Comparison of ENCODE assay signal across 23 mouse cellular contexts in genomic region chr3:92894063-92894462, GRCm38 (mm10). TPM values are rescaled to one million over a fixed set of nuclear protein-coding genes. Genes with fewer than 3 reads are reported as not detected.
DNase-seq lines count a peak whose midpoint lies in the region; ATAC-seq and TF ChIP-seq lines count a peak whose summit lies in the region.
"Had no signal": no experiment of that assay in that cellular context is flagged by ENCODE, and none has a peak within 500 bp of the region (broad histone marks: within the 10 kb centered on the region; RNA-seq: fewer than 3 reads in every experiment).

No protein-coding gene starts in this region.

- intact Hi-C loops in left cerebral cortex, postnatal 25 days (cut with DNase I): no loop called here

- DNase-seq in embryonic facial prominence, embryonic 10.5 days (ENCODE audit: low spot score): no peak
- peak; percentile 66 for DNase-seq in urinary bladder, postnatal 14 days (ENCODE audit: low spot score)
- no peak for DNase-seq in urinary bladder, postnatal 4 days (ENCODE audit: low spot score in 2 of 2)
- peak; percentile 9 for DNase-seq in lung, adult 2 months
- no peak for DNase-seq in left cerebral cortex, postnatal 25 days (ENCODE audit: low spot score in 2 of 2)
- DNase-seq in heart, adult 9 months (ENCODE audit: low spot score in 2 of 2): no peak
- DNase-seq in liver, postnatal 0 days: no peak
- DNase-seq: B cell, adult 2 months; gastrocnemius, postnatal 10 days; thymus, postnatal 25 days had no signal

- H3K27me3 ChIP-seq in embryonic facial prominence, embryonic 13.5 days: no peaks in the 10 kb centered on the region
- no peaks in the 10 kb centered on the region for H3K27me3 ChIP-seq in embryonic facial prominence, embryonic 10.5 days (replicated peaks; ENCODE audit: low read depth, poor library complexity, severe bottlenecking)
- no peaks in the 10 kb centered on the region for H3K27me3 ChIP-seq in liver, postnatal 0 days (ENCODE audit: insufficient read depth, low read length)
- H3K27me3 ChIP-seq: forebrain, embryonic 15.5 days; liver, embryonic 15.5 days; midbrain, embryonic 13.5 days had no signal

- TF ChIP-seq EP300 in liver, postnatal 0 days (IDR thresholded peaks at IDR 0.05; ENCODE audit: low read depth): no peak

- WGBS in embryonic facial prominence, embryonic 13.5 days: 58% methylated on average over 3 of the region's 3 CpGs
- WGBS in embryonic facial prominence, embryonic 10.5 days: 79% methylated on average over 3 of the region's 3 CpGs
- WGBS in lung, adult 2 months: 43% methylated on average over 3 of the region's 3 CpGs
- WGBS in liver, postnatal 0 days (ENCODE audit: insufficient replicate concordance): 57% methylated on average over 3 of the region's 3 CpGs

- no peak for TF ChIP-seq POLR2A in lung, adult 2 months (IDR thresholded peaks at IDR 0.05; ENCODE audit: borderline replicate concordance, extremely low read depth, low read depth, low read length)

- ATAC-seq in embryonic facial prominence, embryonic 13.5 days (ENCODE audit: insufficient number of reproducible peaks, insufficient read depth, low FRiP score, low TSS enrichment, low read depth): peak; percentile 62; the same call in 1 of the 2 replicates
- no peak for ATAC-seq in liver, postnatal 0 days
- ATAC-seq: forebrain, embryonic 15.5 days; midbrain, embryonic 13.5 days had no signal

- H3K36me3 ChIP-seq in embryonic facial prominence, embryonic 13.5 days: no peaks in the 10 kb centered on the region
- H3K36me3 ChIP-seq in embryonic facial prominence, embryonic 10.5 days (replicated peaks): no peaks in the 10 kb centered on the region
- no peaks in the 10 kb centered on the region for H3K36me3 ChIP-seq in liver, postnatal 0 days (replicated peaks; ENCODE audit: insufficient read depth, low read length)
- H3K36me3 ChIP-seq: forebrain, embryonic 15.5 days; heart, embryonic 10.5 days; liver, embryonic 15.5 days; midbrain, embryonic 13.5 days had no signal

- H3K27ac ChIP-seq in embryonic facial prominence, embryonic 13.5 days: no peak overlapping the region
- no peak overlapping the region for H3K27ac ChIP-seq in embryonic facial prominence, embryonic 10.5 days (replicated peaks)
- H3K27ac ChIP-seq in liver, postnatal 0 days (ENCODE audit: low read depth): no peak overlapping the region
- H3K27ac ChIP-seq: forebrain, embryonic 15.5 days; heart, embryonic 10.5 days; liver, embryonic 15.5 days; midbrain, embryonic 13.5 days had no signal

- H3K4me1 ChIP-seq in embryonic facial prominence, embryonic 13.5 days: no peaks in the 10 kb centered on the region
- no peaks in the 10 kb centered on the region for H3K4me1 ChIP-seq in embryonic facial prominence, embryonic 10.5 days
- H3K4me1 ChIP-seq in lung, adult 2 months (ENCODE audit: control insufficient read depth, insufficient read depth, low read length): no peaks in the 10 kb centered on the region
- H3K4me1 ChIP-seq in liver, postnatal 0 days (ENCODE audit: insufficient read depth): no peaks in the 10 kb centered on the region
- H3K4me1 ChIP-seq: forebrain, embryonic 15.5 days; heart, embryonic 10.5 days; liver, embryonic 15.5 days; midbrain, embryonic 13.5 days had no signal

- no peak overlapping the region for H3K4me2 ChIP-seq in embryonic facial prominence, embryonic 13.5 days
- no peak overlapping the region for H3K4me2 ChIP-seq in liver, postnatal 0 days (ENCODE audit: low read depth, low read length)
- H3K4me2 ChIP-seq: forebrain, embryonic 15.5 days; liver, embryonic 15.5 days; midbrain, embryonic 13.5 days had no signal

- no peak for TF ChIP-seq CTCF in lung, adult 2 months (IDR thresholded peaks at IDR 0.05; ENCODE audit: insufficient read depth, low read length)
- no peak for TF ChIP-seq CTCF in liver, postnatal 0 days (IDR thresholded peaks at IDR 0.05; ENCODE audit: low read depth)

- no peaks in the 10 kb centered on the region for H3K9me3 ChIP-seq in embryonic facial prominence, embryonic 13.5 days
- H3K9me3 ChIP-seq in embryonic facial prominence, embryonic 10.5 days: no peaks in the 10 kb centered on the region
- H3K9me3 ChIP-seq in liver, postnatal 0 days (ENCODE audit: low read length): no peaks in the 10 kb centered on the region
- H3K9me3 ChIP-seq: forebrain, embryonic 15.5 days; heart, embryonic 10.5 days; liver, embryonic 15.5 days; midbrain, embryonic 13.5 days had no signal

- H3K4me3 ChIP-seq in embryonic facial prominence, embryonic 13.5 days: no peak overlapping the region
- no peak overlapping the region for H3K4me3 ChIP-seq in embryonic facial prominence, embryonic 10.5 days
- no peak overlapping the region for H3K4me3 ChIP-seq in lung, adult 2 months (replicated peaks; ENCODE audit: extremely low read depth, low read depth, low read length)
- no peak overlapping the region for H3K4me3 ChIP-seq in liver, postnatal 0 days (ENCODE audit: low read depth, low read length)
- H3K4me3 ChIP-seq: forebrain, embryonic 15.5 days; heart, embryonic 10.5 days; liver, embryonic 15.5 days; midbrain, embryonic 13.5 days had no signal

- H3K9ac ChIP-seq in embryonic facial prominence, embryonic 13.5 days: no peak overlapping the region
- H3K9ac ChIP-seq in liver, postnatal 0 days (replicated peaks): no peak overlapping the region
- H3K9ac ChIP-seq: forebrain, embryonic 15.5 days; liver, embryonic 15.5 days; midbrain, embryonic 13.5 days had no signal

RNA-seq across cellular contexts. Expression of gene 2310050C09Rik, which starts 24.0 kb away (rescaled TPM):
- polyA plus RNA-seq in embryonic facial prominence, embryonic 13.5 days (2015; fragmentation: Nextera tagmentation; extraction: Ambion mirVana): not detected in 2 replicates
- polyA plus RNA-seq in embryonic facial prominence, embryonic 10.5 days (2016; fragmentation: Nextera tagmentation; extraction: Ambion mirVana): not detected in 2 replicates
- polyA plus RNA-seq in lung, adult 2 months (2012; rRNA removed): 4.0 TPM in 1 of 2 replicates, not detected in the other
- total RNA-seq in left cerebral cortex, postnatal 25 days (2021): not detected
- not detected in 2 replicates for polyA plus RNA-seq in liver, postnatal 0 days (2015; fragmentation: Nextera tagmentation; extraction: Ambion mirVana)
- total RNA-seq: adrenal gland, postnatal 4 days; common myeloid progenitor, adult 5-6 weeks; ES-E14; gastrocnemius, postnatal 10 days; hematopoietic stem cell, adult 5-6 weeks; left cerebral cortex, postnatal 36 days had no signal
- polyA plus RNA-seq: forebrain, embryonic 15.5 days; heart, embryonic 10.5 days; intestine, embryonic 14.5 days; liver, embryonic 15.5 days; midbrain, embryonic 13.5 days; small intestine, adult 2 months; stomach, embryonic 16.5 days had no signal

RNA-seq across cellular contexts. Expression of gene Lce3a, which starts 32.0 kb away (rescaled TPM):
- 0.42 TPM in 1 of 2 replicates, not detected in the other for polyA plus RNA-seq in embryonic facial prominence, embryonic 13.5 days (2015; fragmentation: Nextera tagmentation; extraction: Ambion mirVana)
- not detected in 2 replicates for polyA plus RNA-seq in embryonic facial prominence, embryonic 10.5 days (2016; fragmentation: Nextera tagmentation; extraction: Ambion mirVana)
- polyA plus RNA-seq in lung, adult 2 months (2012; rRNA removed): 285 TPM in 1 of 2 replicates, not detected in the other
- total RNA-seq in left cerebral cortex, postnatal 25 days (2021): not detected
- polyA plus RNA-seq in liver, postnatal 0 days (2015; fragmentation: Nextera tagmentation; extraction: Ambion mirVana): not detected in 2 replicates
- total RNA-seq: adrenal gland, postnatal 4 days; common myeloid progenitor, adult 5-6 weeks; ES-E14; gastrocnemius, postnatal 10 days; hematopoietic stem cell, adult 5-6 weeks; left cerebral cortex, postnatal 36 days had no signal
- polyA plus RNA-seq: forebrain, embryonic 15.5 days; heart, embryonic 10.5 days; intestine, embryonic 14.5 days; liver, embryonic 15.5 days; midbrain, embryonic 13.5 days; small intestine, adult 2 months had no signal

RNA-seq across cellular contexts. Expression of gene Lce3b, which starts 38.7 kb away (rescaled TPM):
- polyA plus RNA-seq in embryonic facial prominence, embryonic 13.5 days (2015; fragmentation: Nextera tagmentation; extraction: Ambion mirVana): not detected in 2 replicates
- not detected in 2 replicates for polyA plus RNA-seq in embryonic facial prominence, embryonic 10.5 days (2016; fragmentation: Nextera tagmentation; extraction: Ambion mirVana)
- 311 TPM in 1 of 2 replicates, not detected in the other for polyA plus RNA-seq in lung, adult 2 months (2012; rRNA removed)
- total RNA-seq in left cerebral cortex, postnatal 25 days (2021): not detected
- polyA plus RNA-seq in liver, postnatal 0 days (2015; fragmentation: Nextera tagmentation; extraction: Ambion mirVana): not detected in 2 replicates
- total RNA-seq: adrenal gland, postnatal 4 days; common myeloid progenitor, adult 5-6 weeks; ES-E14; gastrocnemius, postnatal 10 days; hematopoietic stem cell, adult 5-6 weeks; left cerebral cortex, postnatal 36 days had no signal
- polyA plus RNA-seq: forebrain, embryonic 15.5 days; heart, embryonic 10.5 days; intestine, embryonic 14.5 days; liver, embryonic 15.5 days; midbrain, embryonic 13.5 days; small intestine, adult 2 months had no signal

RNA-seq across cellular contexts. Expression of gene Lce1l, which starts 43.0 kb away (rescaled TPM):
- polyA plus RNA-seq in embryonic facial prominence, embryonic 13.5 days (2015; fragmentation: Nextera tagmentation; extraction: Ambion mirVana): not detected in 2 replicates
- polyA plus RNA-seq in embryonic facial prominence, embryonic 10.5 days (2016; fragmentation: Nextera tagmentation; extraction: Ambion mirVana): not detected in 2 replicates
- 20.4 TPM in 1 of 2 replicates, not detected in the other for polyA plus RNA-seq in lung, adult 2 months (2012; rRNA removed)
- total RNA-seq in left cerebral cortex, postnatal 25 days (2021): not detected
- not detected in 2 replicates for polyA plus RNA-seq in liver, postnatal 0 days (2015; fragmentation: Nextera tagmentation; extraction: Ambion mirVana)
- total RNA-seq: adrenal gland, postnatal 4 days; common myeloid progenitor, adult 5-6 weeks; ES-E14; gastrocnemius, postnatal 10 days; hematopoietic stem cell, adult 5-6 weeks; left cerebral cortex, postnatal 36 days had no signal
- polyA plus RNA-seq: forebrain, embryonic 15.5 days; heart, embryonic 10.5 days; intestine, embryonic 14.5 days; liver, embryonic 15.5 days; midbrain, embryonic 13.5 days; small intestine, adult 2 months; stomach, embryonic 16.5 days had no signal

RNA-seq across cellular contexts. Expression of gene Lce3c, which starts 50.2 kb away (rescaled TPM):
- polyA plus RNA-seq in embryonic facial prominence, embryonic 13.5 days (2015; fragmentation: Nextera tagmentation; extraction: Ambion mirVana): not detected in 2 replicates
- not detected in 2 replicates for polyA plus RNA-seq in embryonic facial prominence, embryonic 10.5 days (2016; fragmentation: Nextera tagmentation; extraction: Ambion mirVana)
- polyA plus RNA-seq in lung, adult 2 months (2012; rRNA removed): 361 TPM in 1 of 2 replicates, not detected in the other
- not detected for total RNA-seq in left cerebral cortex, postnatal 25 days (2021)
- not detected in 2 replicates for polyA plus RNA-seq in liver, postnatal 0 days (2015; fragmentation: Nextera tagmentation; extraction: Ambion mirVana)
- total RNA-seq: adrenal gland, postnatal 4 days; common myeloid progenitor, adult 5-6 weeks; ES-E14; gastrocnemius, postnatal 10 days; hematopoietic stem cell, adult 5-6 weeks; left cerebral cortex, postnatal 36 days had no signal
- polyA plus RNA-seq: forebrain, embryonic 15.5 days; heart, embryonic 10.5 days; intestine, embryonic 14.5 days; liver, embryonic 15.5 days; midbrain, embryonic 13.5 days; small intestine, adult 2 months had no signal

Comparison
In these comparisons a context has a peak if more than half of its experiments do, and no peak if none do; other contexts are left out.
1. DNase-seq: peak in urinary bladder, postnatal 14 days (single experiment) and lung, adult 2 months (single experiment); none in embryonic facial prominence, embryonic 10.5 days (single experiment), urinary bladder, postnatal 4 days (0 of 2), left cerebral cortex, postnatal 25 days (0 of 2), heart, adult 9 months (0 of 2) and liver, postnatal 0 days (single experiment).